Mouse (Mus musculus) layer of hippocampus, adult 8-10 months (tissue): ENCODE data around the gene Bsdc1. TPM values are rescaled to one million over a fixed set of nuclear protein-coding genes. Genes with fewer than 3 reads are reported as not detected.
"Not testable (repeated sequence)": the region's sequence is repeated elsewhere in the genome, so short reads cannot be mapped to it uniquely, and the experiment has no call there.

ENCODE experiments used
- DNase-seq, 2 experiments: peaks; one replicate each; pipeline ENCODE4 v3.0.0; 2022; ENCODE audit warnings: low spot score in 2 of 2
- total RNA-seq, 4 experiments: library from RNA; stranded (reverse); gene quantifications; 2 replicates each; pipeline ENCODE4 v1.2.4; 2022

Gene Bsdc1
- 10 to 100 TPM; 57.4 to 64.9 (median 62.5) TPM for total RNA-seq

DNA sequence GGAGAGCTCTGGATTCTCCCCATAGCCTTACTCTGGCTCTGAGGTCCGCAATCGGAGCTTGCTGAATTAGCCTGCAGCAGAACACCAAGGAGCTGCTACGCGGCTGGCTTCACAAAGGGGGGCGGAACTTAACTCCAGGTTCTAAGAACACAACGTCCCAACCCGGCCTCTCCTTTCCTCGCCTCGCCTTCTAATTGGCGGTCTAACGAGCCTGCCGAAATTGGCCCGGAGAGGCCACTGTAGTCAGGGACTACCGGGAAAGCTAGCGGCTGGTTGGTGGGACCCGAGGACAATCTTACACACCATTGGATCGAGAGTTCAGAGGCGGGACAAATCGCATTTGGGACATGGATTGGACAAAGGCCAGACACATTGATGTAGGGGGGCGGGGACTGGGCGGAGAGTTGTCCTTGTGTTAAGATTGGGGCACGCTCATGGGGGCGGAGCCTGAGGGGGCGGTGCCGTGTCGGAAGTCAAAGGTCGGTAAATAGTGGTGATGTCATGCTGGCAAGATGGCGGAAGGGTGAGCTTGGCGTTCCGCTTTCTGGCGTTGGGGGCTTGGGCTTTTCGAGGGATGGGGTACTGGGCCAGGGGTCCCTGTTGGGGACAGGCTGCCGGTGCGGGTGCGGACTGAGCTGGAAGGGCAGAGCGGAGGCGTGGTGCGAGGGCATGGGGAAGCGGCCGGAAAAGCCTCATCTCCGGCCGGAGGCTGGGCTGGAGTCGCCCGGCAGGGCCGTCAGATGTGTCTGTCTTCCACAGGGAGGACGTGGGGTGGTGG is at the start of gene Bsdc1:
Gene Bsdc1 (plus strand): TSS at position 399 of the 778 bp plus-strand sequence.
- peak; percentile 100 for DNase-seq

DNA sequence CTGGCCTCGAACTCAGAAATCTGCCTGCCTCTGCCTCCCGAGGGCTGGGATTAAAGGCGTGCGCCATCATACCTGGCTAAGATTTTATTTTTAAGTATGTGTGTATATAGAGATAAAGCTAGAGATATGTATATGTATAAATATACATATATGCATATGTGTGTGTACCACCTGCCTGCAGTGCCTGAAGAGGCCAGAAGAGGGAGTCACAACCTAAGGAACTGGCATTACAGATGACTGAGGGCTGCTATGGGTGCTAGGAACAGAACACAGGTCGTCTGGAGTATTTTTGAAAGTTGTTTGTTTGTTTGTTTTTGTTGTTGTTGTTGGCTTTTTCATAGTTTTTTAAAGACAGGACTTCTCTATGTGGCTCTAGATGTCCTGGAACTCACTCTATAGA is 45.5 kb upstream of the Bsdc1 start:
- no peak for DNase-seq

- no peak for DNase-seq
Measured at GRCm38 (mm10) chr4:129416478-129416877, 44.9 kb upstream of the Bsdc1 start.

DNA sequence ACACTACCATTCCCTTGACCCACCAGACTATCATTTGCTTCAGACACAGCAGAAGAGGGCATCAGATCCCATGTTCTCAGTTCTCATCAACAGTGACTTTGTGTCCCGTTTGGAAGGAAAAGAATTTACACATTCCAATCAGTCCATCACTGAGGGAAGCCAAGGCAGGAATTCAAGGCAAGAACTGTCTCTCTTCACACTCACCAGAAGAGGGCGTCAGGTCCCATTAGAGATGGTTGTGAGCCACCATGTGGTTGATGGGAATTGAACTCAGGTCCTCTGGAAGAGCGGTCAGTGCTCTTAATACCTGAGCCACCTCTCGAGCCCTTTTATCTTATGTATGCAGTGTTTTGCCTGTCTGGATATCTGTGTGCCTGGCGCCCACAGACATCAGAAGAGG is 43.1 kb upstream of the Bsdc1 start:
- no peak for DNase-seq

DNA sequence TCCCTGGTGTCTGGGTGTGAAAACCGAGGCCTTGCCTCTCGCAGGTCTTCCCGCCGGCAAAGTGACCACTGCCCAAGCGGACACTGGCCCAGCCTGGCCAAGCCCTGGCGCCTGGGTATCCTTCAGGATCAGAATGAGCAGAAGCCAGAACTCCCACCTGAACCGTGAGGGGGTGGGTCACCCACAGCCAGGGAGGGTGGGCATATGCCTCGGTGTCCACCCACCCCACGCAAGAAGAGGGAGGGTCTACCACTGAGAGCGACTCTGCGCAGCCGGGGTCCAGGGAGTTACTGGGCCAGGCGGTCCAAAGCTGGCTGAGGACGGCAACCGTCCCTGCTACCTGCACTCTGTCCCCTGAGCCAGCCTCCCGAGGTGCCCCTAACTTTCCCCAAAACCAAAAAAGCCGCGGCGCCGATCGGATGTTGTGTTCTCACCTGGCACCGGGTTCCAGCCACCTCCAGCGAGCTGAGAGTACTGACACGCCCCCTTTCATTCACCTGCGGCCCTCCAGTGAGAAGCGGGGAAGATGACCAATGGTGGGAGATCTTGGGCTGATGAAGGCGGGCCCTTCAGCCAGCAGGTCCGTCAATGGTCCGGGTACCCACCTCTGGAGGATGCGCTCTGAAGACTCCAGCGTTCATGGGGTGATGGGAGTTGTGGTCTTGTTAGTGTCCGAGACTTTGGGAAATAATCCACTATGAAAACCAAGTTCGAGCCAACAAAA is 20.9 kb upstream of the Bsdc1 start, which contains the start of gene Zbtb8b:
Gene Zbtb8b (minus strand): TSS at position 514 of the 724 bp plus-strand sequence.
- DNase-seq = peak; percentile 80 to 86

GRCm38 (mm10) chr4:129441145-129441544 is 20.2 kb upstream of the Bsdc1 start:
- DNase-seq = no peak

- no peak for DNase-seq
Measured at GRCm38 (mm10) chr4:129447360-129447759, 14.0 kb upstream of the Bsdc1 start.

GRCm38 (mm10) chr4:129447778-129448563 is 13.4 kb upstream of the Bsdc1 start:
- DNase-seq = no peak

GRCm38 (mm10) chr4:129448713-129449112 is 12.7 kb upstream of the Bsdc1 start:
- no peak for DNase-seq

GRCm38 (mm10) chr4:129450851-129451250 is 10.5 kb upstream of the Bsdc1 start:
- DNase-seq = no peak

DNA sequence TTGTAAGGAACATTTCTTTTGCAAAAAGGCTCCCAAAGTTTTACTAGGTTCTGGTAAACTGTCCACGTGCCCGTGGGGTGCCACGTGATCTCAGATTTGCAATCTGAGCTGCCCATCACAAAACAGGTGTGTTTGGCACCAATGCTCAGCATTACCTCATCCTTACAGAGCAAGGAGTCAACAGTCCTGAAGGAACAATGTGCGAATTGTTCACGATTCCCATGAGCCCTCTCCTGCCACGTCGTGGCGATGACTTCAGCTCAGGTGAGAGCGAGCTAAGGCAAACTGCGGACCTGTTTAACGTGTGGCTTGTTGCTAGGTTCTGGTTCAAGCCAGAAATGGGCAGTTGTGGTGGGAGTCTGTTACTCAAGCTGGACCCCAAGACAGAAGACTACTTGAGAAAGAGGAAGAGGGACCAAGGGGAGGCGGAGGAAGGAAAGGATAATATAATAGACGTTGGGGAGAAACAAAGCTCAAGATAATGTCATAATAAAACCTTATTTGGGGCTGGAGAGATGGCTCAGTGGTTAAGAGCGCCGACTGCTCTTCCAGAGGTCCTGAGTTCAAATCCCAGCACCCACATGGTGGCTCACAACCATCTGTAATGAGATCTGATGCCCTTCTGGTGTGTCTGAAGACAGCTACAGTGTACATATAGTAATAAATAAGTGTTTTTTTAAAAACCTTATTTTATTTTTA is 9.8 kb upstream of the Bsdc1 start:
- no peak for DNase-seq

GRCm38 (mm10) chr4:129455265-129455664 is 6.1 kb upstream of the Bsdc1 start:
- peak; percentile 65 to 70 for DNase-seq

DNA sequence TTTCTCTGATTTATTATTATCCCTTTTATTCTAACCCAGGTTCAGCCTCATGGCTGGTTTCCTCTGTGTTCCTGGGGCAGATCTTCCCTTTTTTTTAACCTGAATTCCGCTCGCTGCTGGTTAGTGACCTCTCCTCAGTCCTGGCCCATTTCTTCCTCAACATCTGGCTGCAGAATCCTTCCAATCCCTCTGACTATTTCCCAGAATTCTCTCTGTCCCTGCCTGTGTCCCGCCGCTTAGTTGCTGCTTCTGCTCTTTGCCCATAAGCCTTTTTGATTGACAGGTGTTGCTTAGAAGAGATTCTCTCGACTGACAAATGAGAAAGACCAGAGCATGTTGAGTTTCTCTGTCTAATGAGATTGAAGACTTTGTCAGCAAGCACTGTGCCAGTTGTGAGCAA is 5.3 kb upstream of the Bsdc1 start:
- no peak for DNase-seq

DNA sequence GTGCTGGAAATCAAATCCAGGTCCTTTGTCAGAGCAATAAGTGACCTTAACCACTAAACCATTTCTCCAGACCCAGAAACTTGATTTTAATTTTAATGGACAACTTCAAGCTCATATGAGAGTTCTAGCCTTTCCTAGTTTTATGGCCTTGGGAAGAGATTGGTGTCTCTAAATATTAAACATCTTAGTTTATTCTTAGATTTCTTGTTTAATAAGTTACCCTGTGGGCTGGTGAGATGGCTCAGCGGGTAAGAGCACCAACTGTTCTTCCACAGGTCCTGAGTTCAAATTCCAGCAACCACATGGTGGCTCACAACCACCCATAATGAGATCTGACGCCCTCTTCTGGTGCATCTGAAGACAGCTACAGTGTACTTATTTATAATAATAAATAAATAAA is 4.1 kb upstream of the Bsdc1 start:
- not testable (repeated sequence) for DNase-seq

- no peak for DNase-seq
Measured at GRCm38 (mm10) chr4:129459726-129460125, 1.7 kb upstream of the Bsdc1 start.

GRCm38 (mm10) chr4:129460827-129461182 is 576 bp upstream of the Bsdc1 start:
- DNase-seq = no peak

DNA sequence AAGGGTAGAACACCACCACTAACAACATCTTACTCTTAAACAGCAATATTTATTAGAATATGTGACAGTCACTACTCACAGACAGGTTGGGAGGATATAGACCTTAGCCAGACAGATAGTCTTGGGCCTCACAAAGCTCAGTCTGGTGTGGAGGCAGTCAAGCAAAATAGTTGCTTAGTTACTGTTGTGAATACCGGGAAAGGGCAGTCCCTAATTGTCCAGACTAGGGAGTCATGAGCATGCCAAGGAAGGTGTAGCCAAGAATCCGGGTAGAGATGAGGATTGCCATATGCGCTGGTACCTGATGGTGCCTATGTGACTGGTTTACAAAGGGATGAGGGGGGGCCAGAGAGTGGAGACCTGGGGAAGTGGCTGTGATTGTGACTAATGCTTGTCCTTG is 737 bp downstream of the Bsdc1 start:
- no peak for DNase-seq

- DNase-seq = no peak
Measured at GRCm38 (mm10) chr4:129463097-129464059, 2.0 kb downstream of the Bsdc1 start.

- no peak for DNase-seq
Measured at GRCm38 (mm10) chr4:129464286-129464815, 3.0 kb downstream of the Bsdc1 start.

GRCm38 (mm10) chr4:129476047-129476446 is 14.7 kb downstream of the Bsdc1 start:
- no peak for DNase-seq
